Mouse (Mus musculus): ENCODE data around the gene Hmgcll1. TPM values are rescaled to one million over a fixed set of nuclear protein-coding genes. Genes with fewer than 3 reads are reported as not detected.
A peak's percentile ranks its signal among the peaks of the same experiment; 100 is the strongest.

Gene Hmgcll1
- 1 to 10 TPM; 2.3 TPM for total RNA-seq (2021)
- long read RNA-seq, experiment 1 = 0 reads
- long read RNA-seq, experiment 2 = 0 reads

- peak; percentile 19 to 22 for DNase-seq (ENCODE audit: low spot score in 2 of 2)
Observed at GRCm38 (mm10) chr9:76014631-76015531, at the start of gene Hmgcll1. Hmgcll1 (plus strand) TSS chr9:76014855.

- no peak for DNase-seq (ENCODE audit: low spot score in 2 of 2)
Observed at GRCm38 (mm10) chr9:75980097-75980496, 34.6 kb upstream of the Hmgcll1 start.

GRCm38 (mm10) chr9:75981139-75981538 is 33.5 kb upstream of the Hmgcll1 start:
- DNase-seq (ENCODE audit: low spot score in 2 of 2) = no peak

- DNase-seq (ENCODE audit: low spot score in 2 of 2) = no peak
Observed at GRCm38 (mm10) chr9:75989491-75989890, 25.2 kb upstream of the Hmgcll1 start.

GRCm38 (mm10) chr9:75998791-75999350 is 15.8 kb upstream of the Hmgcll1 start:
- no peak for DNase-seq (ENCODE audit: low spot score in 2 of 2)

- no peak for DNase-seq (ENCODE audit: low spot score in 2 of 2)
Observed at GRCm38 (mm10) chr9:76000876-76001858, 13.5 kb upstream of the Hmgcll1 start.

- DNase-seq (ENCODE audit: low spot score in 2 of 2) = no peak
Observed at GRCm38 (mm10) chr9:76003066-76003465, 11.6 kb upstream of the Hmgcll1 start.

GRCm38 (mm10) chr9:76003637-76004036 is 11.0 kb upstream of the Hmgcll1 start:
- DNase-seq (ENCODE audit: low spot score in 2 of 2) = no peak

- no peak for DNase-seq (ENCODE audit: low spot score in 2 of 2)
Observed at GRCm38 (mm10) chr9:76007342-76007970, 7.2 kb upstream of the Hmgcll1 start.

- no peak for DNase-seq (ENCODE audit: low spot score in 2 of 2)
Observed at GRCm38 (mm10) chr9:76013789-76014188, 866 bp upstream of the Hmgcll1 start.

- no peak for DNase-seq (ENCODE audit: low spot score in 2 of 2)
Observed at GRCm38 (mm10) chr9:76015971-76016370, 1.3 kb downstream of the Hmgcll1 start.

GRCm38 (mm10) chr9:76016506-76016905 is 1.9 kb downstream of the Hmgcll1 start:
- no peak for DNase-seq (ENCODE audit: low spot score in 2 of 2)

GRCm38 (mm10) chr9:76023551-76023973 is 8.9 kb downstream of the Hmgcll1 start:
- no peak for DNase-seq (ENCODE audit: low spot score in 2 of 2)

GRCm38 (mm10) chr9:76024277-76025246 is 9.9 kb downstream of the Hmgcll1 start:
- DNase-seq (ENCODE audit: low spot score in 2 of 2) = no peak

GRCm38 (mm10) chr9:76029471-76030199 is 15.0 kb downstream of the Hmgcll1 start:
- DNase-seq (ENCODE audit: low spot score in 2 of 2) = no peak

- no peak for DNase-seq (ENCODE audit: low spot score in 2 of 2)
Observed at GRCm38 (mm10) chr9:76035058-76035457, 20.4 kb downstream of the Hmgcll1 start.

- DNase-seq (ENCODE audit: low spot score in 2 of 2) = no peak
Observed at GRCm38 (mm10) chr9:76038327-76039103, 23.9 kb downstream of the Hmgcll1 start.

- DNase-seq (ENCODE audit: low spot score in 2 of 2) = no peak
Observed at GRCm38 (mm10) chr9:76039711-76040110, 25.1 kb downstream of the Hmgcll1 start.

Data from adrenal gland, adult 18-20 months (tissue).